Mouse (Mus musculus) lung, postnatal 0 days (tissue): ENCODE measurements at regions not wholly inside any gene's neighbourhood (a gene's known extent, or its start where the extent isn't known, plus 50 kb on each side); places are given as distances from the start of the nearest gene placed in this dataset.

Source experiments
- ATAC-seq: fragments of 200-750 bp; cut with Nextera tagmentation; 2 replicates; pipeline ENCODE4 v1.8.0; 2017; ENCODE audit warnings: moderate library complexity
- DNase-seq: peaks from one replicate; pipeline ENCODE4 v3.0.0-alpha.2; 2016; ENCODE audit warnings: low spot score
- H3K27ac ChIP-seq: fragments of 300-500 bp; sonication (generic); 2 replicates; pipeline ENCODE4 v1.5.1; 2014; ENCODE audit warnings: antibody characterized with exemption, mild to moderate bottlenecking, low read length, mixed read lengths
- H3K27me3 ChIP-seq: fragments of 300-500 bp; sonication (generic); replicated peaks from 2 replicates; pipeline ENCODE4 v1.6.1; 2014; ENCODE audit warnings: low read length, mixed read lengths; ENCODE audit not compliant: insufficient read depth
- H3K36me3 ChIP-seq: fragments of 300-500 bp; sonication (generic); 2 replicates; pipeline ENCODE4 v1.6.1; 2014; ENCODE audit warnings: low read length, mixed read lengths; ENCODE audit not compliant: insufficient read depth
- H3K4me1 ChIP-seq: fragments of 300-500 bp; sonication (generic); 2 replicates; pipeline ENCODE4 v1.6.1; 2014; ENCODE audit warnings: antibody characterized with exemption, low read depth, low read length, mixed read lengths; ENCODE audit not compliant: insufficient read depth
- H3K4me2 ChIP-seq: fragments of 300-500 bp; sonication (generic); replicated peaks from 2 replicates; pipeline ENCODE4 v1.6.1; 2014; ENCODE audit warnings: low read depth, mild to moderate bottlenecking, low read length, moderate library complexity, mixed read lengths
- H3K4me3 ChIP-seq: fragments of 300-500 bp; sonication (generic); 2 replicates; pipeline ENCODE4 v1.5.1; 2014; ENCODE audit warnings: low read depth, low read length
- H3K9ac ChIP-seq: fragments of 300-500 bp; sonication (generic); replicated peaks from 2 replicates; pipeline ENCODE4 v1.6.1; 2014; ENCODE audit warnings: low read depth, mild to moderate bottlenecking
- H3K9me3 ChIP-seq: fragments of 300-500 bp; sonication (generic); 2 replicates; pipeline ENCODE4 v1.6.1; 2016; ENCODE audit warnings: low read length, mixed read lengths
- CTCF ChIP-seq: IDR thresholded peaks from 2 replicates; pipeline ENCODE4 v1.5.1; 2016; ENCODE audit warnings: antibody characterized with exemption, mild to moderate bottlenecking
- EP300 ChIP-seq: IDR thresholded peaks from 2 replicates; pipeline ENCODE4 v1.6.1; 2016; ENCODE audit warnings: antibody characterized with exemption, mild to moderate bottlenecking, control low read depth
- WGBS: fragments of 180-500 bp; shearing (Covaris S2); extraction: QIAGEN DNeasy Blood & Tissue Kit; methylation state at CpG from one replicate; pipeline ENCODE4 v1.1.7; 2014; 5-methylcytosine and 5-hydroxymethylcytosine counted together

- Histone ChIP-seq H3K9ac (no peak overlapping the region), H3K27ac (no peak overlapping the region), H3K4me3 (no peak overlapping the region), H3K27me3 (no peaks in the 10 kb centered on the region), H3K36me3 (no peaks in the 10 kb centered on the region), H3K9me3 (no peaks in the 10 kb centered on the region), H3K4me1 (no peaks in the 10 kb centered on the region), H3K4me2 (no peak overlapping the region)
- 88% methylated on average over 6 of the region's 6 CpGs for WGBS
- ATAC-seq = no peak
- no peak for DNase-seq
- no peak for TF ChIP-seq CTCF
- TF ChIP-seq EP300 = no peak
These were observed 67.8 kb upstream of the Zfp831 start for GRCm38 (mm10) chr2:174575546-174575945.

GRCm38 (mm10) chr2:174580906-174581703 lies 62.2 kb upstream of the Zfp831 start:
- no peak overlapping the region for H3K27ac ChIP-seq
- no peak overlapping the region for H3K4me3 ChIP-seq
- H3K9ac ChIP-seq = no peak overlapping the region
- WGBS = 83% methylated on average over 5 of the region's 5 CpGs
- TF ChIP-seq CTCF = no peak
- no peak for TF ChIP-seq EP300
- H3K4me1 ChIP-seq = no peaks in the 10 kb centered on the region
- DNase-seq (no peak), ATAC-seq (no peak)
- no peaks in the 10 kb centered on the region for H3K9me3 ChIP-seq
- no peak overlapping the region for H3K4me2 ChIP-seq
- no peaks in the 10 kb centered on the region for H3K36me3 ChIP-seq
- H3K27me3 ChIP-seq = no peaks in the 10 kb centered on the region

GRCm38 (mm10) chr2:174584272-174584671 lies 59.1 kb upstream of the Zfp831 start:
- H3K4me2 ChIP-seq = no peak overlapping the region
- H3K4me1 ChIP-seq = no peaks in the 10 kb centered on the region
- WGBS = 54% methylated on average over 2 of the region's 2 CpGs
- DNase-seq = no peak
- TF ChIP-seq CTCF (no peak), EP300 (no peak)
- no peak overlapping the region for H3K9ac ChIP-seq
- no peak overlapping the region for H3K27ac ChIP-seq
- ATAC-seq = no peak
- H3K4me3 ChIP-seq = no peak overlapping the region
- H3K9me3 ChIP-seq = no peaks in the 10 kb centered on the region
- H3K27me3 ChIP-seq = no peaks in the 10 kb centered on the region
- no peaks in the 10 kb centered on the region for H3K36me3 ChIP-seq
